Mouse (Mus musculus): ENCODE measurements around the gene Arhgef10l. TPM values are rescaled to one million over a fixed set of nuclear protein-coding genes. Genes with fewer than 3 reads are reported as not detected.

The Arhgef10l gene
- polyA plus RNA-seq, 1 experiment from 2014 or later, result 15.8 TPM

DNA sequence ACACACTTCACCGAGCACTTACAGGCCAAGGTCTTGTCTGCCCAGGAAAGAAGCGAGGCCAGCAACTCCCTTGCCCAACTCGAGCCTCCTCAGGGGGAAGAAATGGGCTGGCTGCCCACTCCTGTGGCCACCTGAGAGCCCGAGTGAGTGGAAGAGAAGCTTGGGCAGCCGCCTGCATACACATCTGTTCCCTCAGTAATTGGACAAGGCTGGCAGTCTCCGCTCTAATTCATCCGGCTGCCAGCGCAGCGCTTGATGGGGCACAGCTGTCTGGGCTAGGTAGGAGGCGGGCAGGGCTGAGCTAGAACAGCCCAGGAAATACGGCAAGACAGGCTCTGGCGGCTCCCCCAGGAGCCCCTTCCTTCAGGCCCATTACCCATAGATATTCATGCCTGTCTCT lies 115.8 kb downstream of the Arhgef10l start:
- H3K9ac ChIP-seq (ENCODE audit: low read length), result no peak overlapping the region
- no peak for ATAC-seq (ENCODE audit: low read depth)
- 64% methylated on average over 12 of the region's 12 CpGs for WGBS
- no peak overlapping the region for H3K4me2 ChIP-seq (ENCODE audit: low read depth, low read length)
- no peaks in the 10 kb centered on the region for H3K4me1 ChIP-seq (replicated peaks; ENCODE audit: control insufficient read depth, insufficient read depth, low read length)
- H3K9me3 ChIP-seq (ENCODE audit: control insufficient read depth, low read length), result no peaks in the 10 kb centered on the region
- no peak overlapping the region for H3K4me3 ChIP-seq (ENCODE audit: low read length)
- peaks cover 34% of the 10 kb centered on the region for H3K36me3 ChIP-seq (ENCODE audit: control insufficient read depth, insufficient read depth, low read length)
- H3K27me3 ChIP-seq (ENCODE audit: control insufficient read depth, insufficient read depth, low read depth, low read length), result no peaks in the 10 kb centered on the region
- no peak overlapping the region for H3K27ac ChIP-seq (ENCODE audit: low read length)

DNA sequence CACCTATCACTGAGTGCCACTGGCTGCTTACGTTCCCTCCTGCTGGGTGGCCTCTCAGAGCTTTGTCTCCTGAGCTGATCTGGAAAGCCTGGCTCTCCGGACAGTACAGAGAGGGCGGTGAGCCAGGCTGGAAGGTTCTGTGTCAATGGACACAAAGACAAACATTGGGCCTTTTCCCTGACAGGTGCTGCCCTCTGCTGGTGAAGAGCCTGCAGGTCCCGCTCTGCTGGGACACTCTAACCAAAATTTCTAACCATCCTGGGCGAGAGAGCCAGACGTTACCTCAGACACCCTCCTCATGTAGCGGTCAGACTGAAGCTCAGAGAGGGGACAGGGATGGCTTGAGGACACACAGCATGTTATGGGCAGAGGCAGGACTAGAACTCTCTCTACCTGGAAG lies 118.3 kb downstream of the Arhgef10l start:
- Histone ChIP-seq H3K4me3 (ENCODE audit: low read length) (no peak overlapping the region), H3K36me3 (ENCODE audit: control insufficient read depth, insufficient read depth, low read length) (peaks cover 30% of the 10 kb centered on the region), H3K9ac (ENCODE audit: low read length) (no peak overlapping the region), H3K27me3 (ENCODE audit: control insufficient read depth, insufficient read depth, low read depth, low read length) (no peaks in the 10 kb centered on the region), H3K4me2 (ENCODE audit: low read depth, low read length) (no peak overlapping the region), H3K27ac (ENCODE audit: low read length) (no peak overlapping the region), H3K9me3 (ENCODE audit: control insufficient read depth, low read length) (no peaks in the 10 kb centered on the region), H3K4me1 (replicated peaks; ENCODE audit: control insufficient read depth, insufficient read depth, low read length) (no peaks in the 10 kb centered on the region)
- ATAC-seq (ENCODE audit: low read depth), result 0 out of 2 replicates have a peak, but pooled peaks have one; percentile 37
- WGBS, result 25% methylated on average over 7 of the region's 7 CpGs

DNA sequence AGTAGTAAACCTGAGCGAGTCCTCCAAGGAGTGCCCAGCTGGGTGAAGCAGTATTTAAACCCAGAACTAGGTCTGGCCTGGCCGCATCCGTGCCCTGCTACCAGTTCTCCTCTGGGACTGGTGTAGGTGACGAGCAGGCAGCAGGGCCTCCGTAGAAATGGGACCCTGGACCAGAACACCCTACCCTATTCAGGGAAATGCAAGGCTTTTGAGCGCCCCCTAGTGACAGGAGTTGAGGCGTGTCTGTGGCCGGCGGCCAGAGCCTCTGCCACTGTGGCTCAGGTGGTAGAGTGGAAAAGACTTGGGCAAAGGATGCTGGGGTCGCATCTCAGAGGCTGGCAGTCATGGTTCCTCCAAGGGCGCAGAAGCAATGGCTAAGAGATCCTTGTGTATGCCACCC lies 126.7 kb downstream of the Arhgef10l start:
- Histone ChIP-seq H3K4me1 (replicated peaks; ENCODE audit: control insufficient read depth, insufficient read depth, low read length) (no peaks in the 10 kb centered on the region), H3K4me3 (ENCODE audit: low read length) (no peak overlapping the region), H3K9ac (ENCODE audit: low read length) (no peak overlapping the region), H3K9me3 (ENCODE audit: control insufficient read depth, low read length) (no peaks in the 10 kb centered on the region), H3K4me2 (ENCODE audit: low read depth, low read length) (no peak overlapping the region), H3K27me3 (ENCODE audit: control insufficient read depth, insufficient read depth, low read depth, low read length) (no peaks in the 10 kb centered on the region), H3K27ac (ENCODE audit: low read length) (no peak overlapping the region), H3K36me3 (ENCODE audit: control insufficient read depth, insufficient read depth, low read length) (peaks cover 17% of the 10 kb centered on the region)
- ATAC-seq (ENCODE audit: low read depth), result peak; percentile 34; the same call in 1 of the 2 replicates
- 41% methylated on average over 11 of the region's 11 CpGs for WGBS

DNA sequence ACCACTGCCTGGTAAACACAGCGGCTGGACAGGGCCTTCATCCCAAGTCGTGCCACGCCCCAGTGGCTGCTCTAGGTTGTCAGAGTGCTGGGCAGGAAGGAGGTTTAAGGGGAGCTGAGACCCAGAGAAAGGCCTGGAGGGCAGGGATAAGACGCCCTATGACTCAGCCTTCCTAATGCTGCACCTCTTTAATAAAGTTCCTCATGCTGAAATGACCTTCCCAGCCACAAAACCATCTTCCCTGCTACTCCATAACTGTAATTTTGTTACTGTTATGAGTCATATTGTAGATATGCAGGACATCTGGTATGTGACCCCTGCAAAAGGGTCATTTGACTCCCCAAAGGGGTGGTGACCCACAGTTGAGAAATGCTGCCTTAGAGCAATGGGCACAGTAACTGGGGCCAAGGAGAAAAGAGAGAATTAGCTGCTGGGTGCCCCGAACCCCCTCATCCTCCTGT lies 128.2 kb downstream of the Arhgef10l start:
- Histone ChIP-seq H3K4me1 (replicated peaks; ENCODE audit: control insufficient read depth, insufficient read depth, low read length) (no peaks in the 10 kb centered on the region), H3K36me3 (ENCODE audit: control insufficient read depth, insufficient read depth, low read length) (peaks cover 14% of the 10 kb centered on the region), H3K9me3 (ENCODE audit: control insufficient read depth, low read length) (no peaks in the 10 kb centered on the region), H3K4me2 (ENCODE audit: low read depth, low read length) (no peak overlapping the region), H3K27me3 (ENCODE audit: control insufficient read depth, insufficient read depth, low read depth, low read length) (no peaks in the 10 kb centered on the region), H3K4me3 (ENCODE audit: low read length) (no peak overlapping the region), H3K9ac (ENCODE audit: low read length) (no peak overlapping the region), H3K27ac (ENCODE audit: low read length) (no peak overlapping the region)
- ATAC-seq (ENCODE audit: low read depth), result no peak
- WGBS, result 60% methylated on average over 5 of the region's 5 CpGs

DNA sequence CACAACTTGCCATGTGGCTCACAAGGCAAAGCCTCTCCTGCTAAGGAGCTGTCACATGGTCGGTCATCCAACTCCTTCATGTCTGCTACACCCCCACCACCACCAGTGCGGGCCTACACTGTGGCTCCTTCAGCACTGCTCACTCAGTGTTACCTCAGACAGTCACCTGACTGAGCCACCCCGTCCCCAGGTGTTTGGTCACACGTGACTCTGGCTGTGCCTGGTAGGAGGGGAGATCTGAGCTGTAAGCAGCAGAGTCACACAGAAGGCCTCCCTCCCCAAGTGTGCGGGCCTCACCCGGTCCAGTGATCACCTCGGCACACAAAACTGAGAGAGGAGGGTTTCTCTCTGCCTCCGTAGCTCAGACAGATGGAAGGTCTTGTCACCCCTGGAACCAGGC lies 130.5 kb downstream of the Arhgef10l start:
- WGBS, result 69% methylated on average over 8 of the region's 8 CpGs
- no peak overlapping the region for H3K27ac ChIP-seq (ENCODE audit: low read length)
- no peak overlapping the region for H3K9ac ChIP-seq (ENCODE audit: low read length)
- no peaks in the 10 kb centered on the region for H3K9me3 ChIP-seq (ENCODE audit: control insufficient read depth, low read length)
- no peaks in the 10 kb centered on the region for H3K27me3 ChIP-seq (ENCODE audit: control insufficient read depth, insufficient read depth, low read depth, low read length)
- peaks cover 14% of the 10 kb centered on the region for H3K36me3 ChIP-seq (ENCODE audit: control insufficient read depth, insufficient read depth, low read length)
- H3K4me3 ChIP-seq (ENCODE audit: low read length), result no peak overlapping the region
- ATAC-seq (ENCODE audit: low read depth), result no peak
- H3K4me1 ChIP-seq (replicated peaks; ENCODE audit: control insufficient read depth, insufficient read depth, low read length), result no peaks in the 10 kb centered on the region
- no peak overlapping the region for H3K4me2 ChIP-seq (ENCODE audit: low read depth, low read length)

DNA sequence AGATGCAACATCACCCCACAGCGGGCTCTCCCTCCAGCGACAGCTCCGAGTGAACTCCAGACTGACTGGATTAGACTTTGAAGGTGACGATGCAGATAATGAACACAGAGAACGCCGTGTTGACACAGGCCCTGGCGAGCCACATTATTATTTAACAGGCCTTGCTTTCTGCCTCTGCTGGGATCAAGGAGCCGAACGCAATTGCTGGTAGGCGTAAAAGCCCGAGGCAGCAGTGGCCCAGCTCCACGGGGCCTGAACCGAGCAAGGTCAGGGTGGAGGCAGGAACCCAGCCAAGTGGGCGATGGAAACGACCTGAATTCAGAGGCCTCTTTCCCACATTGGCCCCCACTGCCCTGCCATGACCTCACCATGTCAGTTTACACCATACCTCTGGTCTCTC lies 133.5 kb downstream of the Arhgef10l start:
- no peak overlapping the region for H3K27ac ChIP-seq (ENCODE audit: low read length)
- ATAC-seq (ENCODE audit: low read depth), result no peak
- 41% methylated on average over 15 of the region's 15 CpGs for WGBS
- H3K4me1 ChIP-seq (replicated peaks; ENCODE audit: control insufficient read depth, insufficient read depth, low read length), result no peaks in the 10 kb centered on the region
- no peaks in the 10 kb centered on the region for H3K9me3 ChIP-seq (ENCODE audit: control insufficient read depth, low read length)
- H3K36me3 ChIP-seq (ENCODE audit: control insufficient read depth, insufficient read depth, low read length), result peaks cover 14% of the 10 kb centered on the region
- H3K27me3 ChIP-seq (ENCODE audit: control insufficient read depth, insufficient read depth, low read depth, low read length), result no peaks in the 10 kb centered on the region
- H3K4me2 ChIP-seq (ENCODE audit: low read depth, low read length), result no peak overlapping the region
- no peak overlapping the region for H3K9ac ChIP-seq (ENCODE audit: low read length)
- H3K4me3 ChIP-seq (ENCODE audit: low read length), result no peak overlapping the region

DNA sequence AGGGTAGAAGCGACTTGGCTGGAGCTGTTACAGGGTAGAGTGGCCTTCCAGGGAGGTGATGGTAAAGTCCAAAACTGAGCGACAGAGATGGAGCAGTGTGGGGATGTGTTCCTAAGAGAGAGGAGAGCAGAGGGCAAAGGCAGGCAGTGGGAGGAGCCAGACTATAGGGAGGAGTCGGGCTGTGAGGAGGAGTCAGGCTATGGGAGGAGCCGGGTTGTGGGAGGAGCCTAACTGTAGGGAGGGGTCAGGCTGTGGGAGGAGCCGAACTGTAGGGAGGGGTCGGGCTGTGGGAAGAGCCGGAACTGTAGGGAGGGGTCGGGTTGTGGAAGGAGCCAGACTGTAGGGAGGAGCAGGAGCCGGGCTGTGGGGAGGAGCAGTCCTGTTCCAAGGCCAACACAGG lies 134.8 kb downstream of the Arhgef10l start:
- H3K27ac ChIP-seq (ENCODE audit: low read length), result no peak overlapping the region
- 34% methylated on average over 9 of the region's 9 CpGs for WGBS
- H3K9ac ChIP-seq (ENCODE audit: low read length), result no peak overlapping the region
- no peak overlapping the region for H3K4me2 ChIP-seq (ENCODE audit: low read depth, low read length)
- H3K9me3 ChIP-seq (ENCODE audit: control insufficient read depth, low read length), result no peaks in the 10 kb centered on the region
- no peaks in the 10 kb centered on the region for H3K27me3 ChIP-seq (ENCODE audit: control insufficient read depth, insufficient read depth, low read depth, low read length)
- no peak overlapping the region for H3K4me3 ChIP-seq (ENCODE audit: low read length)
- H3K36me3 ChIP-seq (ENCODE audit: control insufficient read depth, insufficient read depth, low read length), result peaks cover 4% of the 10 kb centered on the region; the same call in 1 of the 2 replicates
- ATAC-seq (ENCODE audit: low read depth), result peak; percentile 47; the same call in 1 of the 2 replicates
- H3K4me1 ChIP-seq (replicated peaks; ENCODE audit: control insufficient read depth, insufficient read depth, low read length), result no peaks in the 10 kb centered on the region

DNA sequence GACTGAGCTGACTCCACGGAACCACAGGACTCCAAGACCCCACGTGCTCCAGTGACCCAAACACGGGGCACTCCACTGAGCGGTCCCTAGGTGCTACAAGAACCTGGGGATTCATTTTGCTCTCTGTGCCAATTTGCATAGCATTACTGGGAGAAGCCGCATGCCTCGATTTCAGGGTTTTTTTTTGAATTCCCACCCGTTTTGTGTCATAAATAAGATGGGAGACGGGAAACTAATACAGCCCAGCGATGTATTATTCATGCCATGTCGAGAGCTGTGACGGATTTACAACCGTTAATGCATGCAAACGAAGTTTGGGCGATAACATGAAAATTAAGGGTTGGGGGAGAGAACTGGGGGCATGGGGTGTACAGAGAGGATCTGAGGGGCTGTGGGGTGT lies 136.1 kb downstream of the Arhgef10l start:
- no peaks in the 10 kb centered on the region for H3K4me1 ChIP-seq (replicated peaks; ENCODE audit: control insufficient read depth, insufficient read depth, low read length)
- 76% methylated on average over 14 of the region's 14 CpGs for WGBS
- 0 out of 2 replicates have a peak, but pooled peaks cover under 1% of the 10 kb centered on the region for H3K36me3 ChIP-seq (ENCODE audit: control insufficient read depth, insufficient read depth, low read length)
- no peak overlapping the region for H3K27ac ChIP-seq (ENCODE audit: low read length)
- H3K27me3 ChIP-seq (ENCODE audit: control insufficient read depth, insufficient read depth, low read depth, low read length), result no peaks in the 10 kb centered on the region
- H3K4me2 ChIP-seq (ENCODE audit: low read depth, low read length), result no peak overlapping the region
- no peaks in the 10 kb centered on the region for H3K9me3 ChIP-seq (ENCODE audit: control insufficient read depth, low read length)
- no peak overlapping the region for H3K9ac ChIP-seq (ENCODE audit: low read length)
- H3K4me3 ChIP-seq (ENCODE audit: low read length), result no peak overlapping the region
- no peak for ATAC-seq (ENCODE audit: low read depth)

DNA sequence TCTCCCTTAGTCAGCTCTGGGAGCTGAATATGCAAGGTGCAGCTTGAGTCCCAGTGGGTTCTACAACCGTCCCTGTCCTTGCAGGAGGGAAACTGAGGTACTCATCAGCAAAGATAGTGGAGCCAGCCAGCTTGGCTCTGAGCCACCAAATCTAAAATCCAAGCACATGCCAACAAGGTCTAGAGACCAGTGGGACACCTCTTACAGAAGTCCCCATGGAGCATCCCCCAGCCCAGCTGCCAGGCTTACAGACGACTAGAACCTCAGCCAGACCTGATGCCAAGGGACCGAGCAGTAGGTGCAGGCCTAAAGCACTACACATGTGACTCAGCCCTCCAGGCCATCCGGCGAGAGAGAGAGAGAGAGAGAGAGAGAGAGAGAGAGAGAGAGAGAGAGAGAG lies 137.4 kb downstream of the Arhgef10l start:
- Histone ChIP-seq H3K4me3 (ENCODE audit: low read length) (no peak overlapping the region), H3K9me3 (ENCODE audit: control insufficient read depth, low read length) (no peaks in the 10 kb centered on the region), H3K27ac (ENCODE audit: low read length) (no peak overlapping the region), H3K27me3 (ENCODE audit: control insufficient read depth, insufficient read depth, low read depth, low read length) (no peaks in the 10 kb centered on the region), H3K4me1 (replicated peaks; ENCODE audit: control insufficient read depth, insufficient read depth, low read length) (no peaks in the 10 kb centered on the region), H3K9ac (ENCODE audit: low read length) (no peak overlapping the region), H3K36me3 (ENCODE audit: control insufficient read depth, insufficient read depth, low read length) (no peaks in the 10 kb centered on the region), H3K4me2 (ENCODE audit: low read depth, low read length) (no peak overlapping the region)
- 73% methylated on average over 5 of the region's 5 CpGs for WGBS
- no peak for ATAC-seq (ENCODE audit: low read depth)

DNA sequence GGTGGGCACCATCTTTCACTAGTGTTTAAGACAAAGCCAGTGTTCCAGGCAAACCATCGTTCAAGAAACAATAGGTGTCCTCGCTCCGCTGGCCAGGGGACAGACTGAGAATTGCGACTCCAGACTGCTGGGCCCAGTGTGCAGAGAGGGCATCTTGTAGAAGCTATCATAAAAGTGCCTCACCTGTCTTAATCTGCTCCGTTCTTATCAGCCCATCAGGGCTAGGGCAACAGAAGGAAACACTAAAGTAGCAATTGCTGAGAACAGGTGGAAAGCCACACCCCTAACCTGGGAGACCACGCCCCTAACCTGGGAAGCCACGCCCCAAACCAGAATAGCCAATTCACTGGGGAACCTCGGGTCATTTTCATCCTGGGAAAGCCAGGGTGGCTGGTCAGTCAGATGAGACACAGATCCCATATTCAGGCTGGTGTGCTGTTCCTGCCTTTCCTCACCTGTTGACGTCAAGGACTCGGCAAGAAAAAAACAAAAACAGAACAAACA lies 140.1 kb downstream of the Arhgef10l start:
- no peaks in the 10 kb centered on the region for H3K9me3 ChIP-seq (ENCODE audit: control insufficient read depth, low read length)
- no peaks in the 10 kb centered on the region for H3K4me1 ChIP-seq (replicated peaks; ENCODE audit: control insufficient read depth, insufficient read depth, low read length)
- H3K27ac ChIP-seq (ENCODE audit: low read length), result no peak overlapping the region
- no peak for ATAC-seq (ENCODE audit: low read depth)
- no peaks in the 10 kb centered on the region for H3K36me3 ChIP-seq (ENCODE audit: control insufficient read depth, insufficient read depth, low read length)
- no peak overlapping the region for H3K4me3 ChIP-seq (ENCODE audit: low read length)
- no peaks in the 10 kb centered on the region for H3K27me3 ChIP-seq (ENCODE audit: control insufficient read depth, insufficient read depth, low read depth, low read length)
- WGBS, result 71% methylated on average over 10 of the region's 10 CpGs
- no peak overlapping the region for H3K9ac ChIP-seq (ENCODE audit: low read length)
- no peak overlapping the region for H3K4me2 ChIP-seq (ENCODE audit: low read depth, low read length)

All from lung, embryonic 16.5 days (tissue).